Mouse (Mus musculus) liver, embryonic 14.5 days (tissue): ENCODE measurements around the gene Cnot1. TPM values are rescaled to one million over a fixed set of nuclear protein-coding genes. Genes with fewer than 3 reads are reported as not detected.
A peak's percentile ranks its signal among the peaks of the same experiment; 100 is the strongest.

Source experiments
- ATAC-seq: fragments of 200-750 bp; cut with Nextera tagmentation; 2 replicates; pipeline ENCODE4 v1.8.0; 2017; ENCODE audit warnings: moderate number of reproducible peaks, mild to moderate bottlenecking, moderate library complexity; ENCODE audit not compliant: insufficient read depth
- DNase-seq, 3 experiments: peaks; one replicate each; pipeline ENCODE4 v3.0.0-alpha.2; 2012 to 2013; ENCODE audit warnings: low read depth in 3 of 3, low spot score in 3 of 3
- H3K27ac ChIP-seq: fragments of 300-500 bp; sonication (generic); 2 replicates; pipeline ENCODE4 v1.5.1; 2014; ENCODE audit warnings: moderate library complexity, mild to moderate bottlenecking, control low read depth, inconsistent platforms
- H3K27me3 ChIP-seq: fragments of 300-500 bp; sonication (generic); 2 replicates; pipeline ENCODE4 v1.6.1; 2014; ENCODE audit warnings: mild to moderate bottlenecking, low read length, moderate library complexity; ENCODE audit not compliant: control insufficient read depth, insufficient read depth
- H3K36me3 ChIP-seq: fragments of 300-500 bp; sonication (generic); replicated peaks from 2 replicates; pipeline ENCODE4 v1.6.1; 2014; ENCODE audit warnings: low read depth; ENCODE audit not compliant: control insufficient read depth, insufficient read depth
- H3K4me1 ChIP-seq, 2 experiments: fragments of 200-500 bp in 1 of 2; fragments of 300-500 bp in 1 of 2; sonication (generic) in 1 of 2; replicated peaks; 2 replicates each; pipeline ENCODE4 v1.6.1; 2012 to 2014; ENCODE audit warnings: antibody characterized with exemption in 1 of 2, inconsistent platforms in 1 of 2, low read length in 1 of 2; ENCODE audit not compliant: control insufficient read depth in 2 of 2, insufficient read depth in 2 of 2
- H3K4me2 ChIP-seq: fragments of 300-500 bp; sonication (generic); 2 replicates; pipeline ENCODE4 v1.6.1; 2014; ENCODE audit warnings: low read depth, mild to moderate bottlenecking, control low read depth, moderate library complexity
- H3K4me3 ChIP-seq, 2 experiments: fragments of 200-500 bp in 1 of 2; fragments of 300-500 bp in 1 of 2; sonication (generic) in 1 of 2; 2 replicates each; pipeline ENCODE4 v1.5.1; 2012 to 2014; ENCODE audit warnings: low read depth in 2 of 2, low read length in 2 of 2, mild to moderate bottlenecking in 2 of 2, control low read depth in 1 of 2, inconsistent platforms in 1 of 2, moderate library complexity in 1 of 2; ENCODE audit not compliant: insufficient read depth in 1 of 2
- H3K9ac ChIP-seq: fragments of 300-500 bp; sonication (generic); replicated peaks from 2 replicates; pipeline ENCODE4 v1.6.1; 2014; ENCODE audit warnings: mild to moderate bottlenecking, control low read depth, moderate library complexity
- H3K9me3 ChIP-seq: fragments of 300-500 bp; sonication (generic); 2 replicates; pipeline ENCODE4 v1.6.1; 2016; ENCODE audit warnings: low read length, mixed read lengths; ENCODE audit not compliant: control insufficient read depth
- CTCF ChIP-seq: IDR thresholded peaks from 2 replicates; pipeline ENCODE4 v1.5.1; 2016; ENCODE audit warnings: antibody characterized with exemption, low read depth, control low read depth
- EP300 ChIP-seq: IDR thresholded peaks from 2 replicates; pipeline ENCODE4 v1.6.1; 2016; ENCODE audit warnings: antibody characterized with exemption, low read depth
- WGBS: fragments of 180-500 bp; shearing (Covaris S2); extraction: QIAGEN DNeasy Blood & Tissue Kit; methylation state at CpG from one replicate; pipeline ENCODE4 v1.1.7; 2014; ENCODE audit not compliant: insufficient replicate concordance; 5-methylcytosine and 5-hydroxymethylcytosine counted together
- polyA plus RNA-seq, 2 experiments: library from polyadenylated mRNA; depleted of rRNA in 1 of 2; stranded (reverse) in 1 of 2; unstranded in 1 of 2; fragments of >200 nt; fragmentation: Nextera tagmentation in 1 of 2; extraction: Ambion mirVana in 1 of 2; gene quantifications; 2 replicates each; pipeline versions ENCODE4 v1.2.1 to v1.2.3; 2012 to 2014

Cnot1 gene
- polyA plus RNA-seq, 2 experiments: 33.1 to 41.8 TPM

GRCm38 (mm10) chr8:95848734-95849464 is 41.6 kb upstream of the Cnot1 start:
- 77% methylated on average over 19 of the region's 19 CpGs for WGBS
- Histone ChIP-seq H3K4me3 (no peak overlapping the region), H3K27me3 (no peaks in the 10 kb centered on the region), H3K9me3 (no peaks in the 10 kb centered on the region), H3K27ac (no peak overlapping the region), H3K9ac (no peak overlapping the region), H3K4me2 (no peak overlapping the region), H3K36me3 (no peaks in the 10 kb centered on the region), H3K4me1 (peaks cover 6 to 12% of the 10 kb centered on the region in 2 experiments)
- no peak for ATAC-seq
- no peak for TF ChIP-seq EP300
- no peak for TF ChIP-seq CTCF
- DNase-seq: no peak

DNA sequence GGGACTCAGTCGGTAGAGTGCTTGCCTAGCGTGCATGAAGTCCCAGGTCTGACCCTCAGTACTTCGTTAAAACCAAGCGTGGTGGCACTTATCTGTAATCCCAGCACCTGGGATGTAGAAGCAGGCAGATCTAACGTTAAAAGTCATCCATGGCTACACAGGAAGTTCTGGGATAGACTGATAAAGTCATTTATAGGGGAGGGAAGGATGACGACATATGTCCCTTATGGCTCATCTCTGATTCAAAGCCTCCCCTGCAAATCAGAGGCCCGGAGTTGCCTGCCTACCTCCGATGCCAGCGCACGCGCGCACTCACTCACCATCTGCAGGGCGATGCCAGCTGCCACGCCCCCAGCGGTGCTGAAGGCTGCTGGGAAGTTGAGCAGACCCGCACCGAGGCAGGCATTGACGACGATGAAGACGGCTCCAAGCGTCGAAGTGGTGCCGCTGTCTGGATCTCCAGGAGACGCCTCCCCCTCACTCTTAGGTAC is 40.8 kb upstream of the Cnot1 start:
- Histone ChIP-seq H3K9me3 (no peaks in the 10 kb centered on the region), H3K36me3 (no peaks in the 10 kb centered on the region), H3K9ac (no peak overlapping the region), H3K27me3 (no peaks in the 10 kb centered on the region), H3K4me3 (no peak overlapping the region), H3K4me1 (peaks cover 6 to 8% of the 10 kb centered on the region in 2 experiments), H3K27ac (no peak overlapping the region), H3K4me2 (no peak overlapping the region)
- ATAC-seq (peak; percentile 38; the same call in 1 of the 2 replicates), DNase-seq (peak in 1 of 3 experiments; percentile 20)
- TF ChIP-seq EP300: 0 out of 2 replicates have a peak, but pooled peaks have one; percentile 22
- TF ChIP-seq CTCF: no peak
- WGBS: 52% methylated on average over 24 of the region's 24 CpGs

GRCm38 (mm10) chr8:95845026-95845425 is 37.8 kb upstream of the Cnot1 start:
- TF ChIP-seq CTCF: no peak
- no peak for TF ChIP-seq EP300
- WGBS: 71% methylated on average over 7 of the region's 7 CpGs
- no peak for ATAC-seq
- H3K27ac ChIP-seq: no peak overlapping the region
- DNase-seq: no peak
- no peak overlapping the region for H3K4me3 ChIP-seq
- H3K4me1 ChIP-seq: 0 out of 4 replicates have a peak, but pooled peaks cover 0 to 2% of the 10 kb centered on the region in 2 experiments
- H3K9ac ChIP-seq: no peak overlapping the region
- no peaks in the 10 kb centered on the region for H3K27me3 ChIP-seq
- H3K4me2 ChIP-seq: no peak overlapping the region
- no peaks in the 10 kb centered on the region for H3K36me3 ChIP-seq
- no peaks in the 10 kb centered on the region for H3K9me3 ChIP-seq

- 65% methylated on average over 6 of the region's 6 CpGs for WGBS
- ATAC-seq (no peak), DNase-seq (no peak)
- H3K4me1 ChIP-seq: 0 out of 4 replicates have a peak, but pooled peaks cover 0 to 2% of the 10 kb centered on the region in 2 experiments
- no peaks in the 10 kb centered on the region for H3K36me3 ChIP-seq
- H3K27ac ChIP-seq: no peak overlapping the region
- TF ChIP-seq EP300 (no peak), CTCF (no peak)
- H3K27me3 ChIP-seq: no peaks in the 10 kb centered on the region
- no peak overlapping the region for H3K4me2 ChIP-seq
- H3K9me3 ChIP-seq: no peaks in the 10 kb centered on the region
- no peak overlapping the region for H3K9ac ChIP-seq
- no peak overlapping the region for H3K4me3 ChIP-seq
Measured at GRCm38 (mm10) chr8:95843968-95844367, 36.7 kb upstream of the Cnot1 start.

DNA sequence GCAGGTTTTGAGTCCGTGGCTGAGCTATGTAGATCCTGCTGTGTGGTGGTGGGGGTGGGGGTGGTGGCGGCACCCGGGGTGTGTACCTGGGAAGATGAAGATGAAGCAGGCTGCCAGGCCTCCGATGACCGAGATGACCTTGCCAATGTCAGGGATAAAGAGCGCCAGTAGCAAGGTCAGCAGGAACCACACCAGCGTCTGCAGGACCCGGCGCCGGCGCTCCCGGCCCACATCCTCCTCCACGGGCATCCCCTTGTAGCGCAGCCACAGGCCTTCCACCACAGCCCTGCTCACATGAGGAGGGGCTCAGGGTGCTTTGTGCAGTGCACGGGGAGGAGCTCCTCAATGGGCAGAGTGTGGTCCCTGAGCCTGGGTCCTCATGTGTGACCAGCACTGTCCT is 34.2 kb upstream of the Cnot1 start:
- H3K9ac ChIP-seq: no peak overlapping the region
- ATAC-seq (no peak), DNase-seq (no peak)
- H3K36me3 ChIP-seq: no peaks in the 10 kb centered on the region
- H3K27ac ChIP-seq: no peak overlapping the region
- TF ChIP-seq CTCF (no peak), EP300 (no peak)
- 73% methylated on average over 15 of the region's 15 CpGs for WGBS
- no peak overlapping the region for H3K4me3 ChIP-seq
- no peak overlapping the region for H3K4me2 ChIP-seq
- no peaks in the 10 kb centered on the region for H3K27me3 ChIP-seq
- H3K4me1 ChIP-seq: no peaks in the 10 kb centered on the region
- H3K9me3 ChIP-seq: no peaks in the 10 kb centered on the region
